Mouse (Mus musculus): ENCODE results near the gene Gm28042. TPM values are rescaled to one million over a fixed set of nuclear protein-coding genes. Genes with fewer than 3 reads are reported as not detected.

Gene Gm28042
- polyA plus RNA-seq, 2 experiments = 1.6 TPM; not detected in 1

DNA sequence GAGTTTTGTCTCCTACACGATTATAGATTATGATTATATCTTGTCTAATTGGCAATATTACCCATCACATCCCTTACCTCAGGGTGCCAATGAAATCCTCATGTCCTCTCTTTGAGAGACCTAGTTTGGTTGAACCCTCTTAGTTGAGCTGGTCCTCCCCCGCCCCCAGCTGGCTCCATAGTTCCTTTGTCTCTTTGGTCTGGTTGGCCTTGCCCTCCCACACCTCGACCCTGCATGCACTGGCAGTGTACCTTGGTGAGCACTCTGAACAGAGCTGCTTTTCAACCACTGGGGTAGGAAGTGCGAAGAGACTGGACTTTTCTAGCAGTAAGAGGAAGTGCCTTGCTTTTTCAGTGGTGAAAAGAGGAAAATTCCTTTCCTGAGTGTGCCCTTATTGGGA, 25.3 kb upstream of the Gm28042 start:
- DNase-seq (ENCODE audit: low read depth in 3 of 3, low spot score in 3 of 3) (no peak), ATAC-seq (ENCODE audit: insufficient read depth) (no peak)
- H3K9me3 ChIP-seq (ENCODE audit: control insufficient read depth, low read length) = no peaks in the 10 kb centered on the region
- TF ChIP-seq CTCF (IDR thresholded peaks at IDR 0.05; ENCODE audit: low read depth) = no peak
- no peak for TF ChIP-seq EP300 (IDR thresholded peaks at IDR 0.05; ENCODE audit: low read depth)
- H3K4me1 ChIP-seq (replicated peaks; ENCODE audit: control insufficient read depth in 2 of 2, insufficient read depth in 2 of 2, low read length in 1 of 2) = 0 out of 4 replicates have a peak, but pooled peaks cover 0 to 4% of the 10 kb centered on the region in 2 experiments
- H3K4me2 ChIP-seq (ENCODE audit: low read depth) = no peak overlapping the region
- no peak overlapping the region for H3K9ac ChIP-seq (replicated peaks)
- no peaks in the 10 kb centered on the region for H3K27me3 ChIP-seq (ENCODE audit: control insufficient read depth, insufficient read depth, low read length)
- no peaks in the 10 kb centered on the region for H3K36me3 ChIP-seq (replicated peaks; ENCODE audit: control insufficient read depth, insufficient read depth, low read depth)
- 45% methylated on average over 4 of the region's 4 CpGs for WGBS (ENCODE audit: insufficient replicate concordance)
- H3K27ac ChIP-seq = no peak overlapping the region
- no peak overlapping the region for H3K4me3 ChIP-seq (ENCODE audit: insufficient read depth in 1 of 2, low read depth in 2 of 2, low read length in 2 of 2)

DNA sequence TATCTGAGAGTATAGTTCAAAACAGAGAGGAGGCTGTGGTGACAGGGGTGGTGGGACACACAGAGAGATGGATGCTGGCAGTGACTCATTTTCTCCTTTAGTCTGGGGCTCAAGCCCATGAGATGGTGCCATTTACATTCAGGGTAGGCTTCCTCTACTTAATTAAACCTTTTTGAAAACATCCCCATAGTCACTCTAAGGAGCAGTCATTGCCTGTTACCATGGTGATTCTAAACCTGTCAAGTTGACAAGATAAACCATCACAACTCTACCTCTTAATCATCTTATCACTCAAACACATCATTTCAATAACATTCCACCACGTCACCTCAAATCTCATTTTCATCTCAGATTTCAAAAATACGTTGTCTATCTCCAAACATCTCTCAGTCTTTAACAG, 23.3 kb upstream of the Gm28042 start:
- H3K36me3 ChIP-seq (replicated peaks; ENCODE audit: control insufficient read depth, insufficient read depth, low read depth) = no peaks in the 10 kb centered on the region
- no peaks in the 10 kb centered on the region for H3K9me3 ChIP-seq (ENCODE audit: control insufficient read depth, low read length)
- H3K4me1 ChIP-seq (replicated peaks; ENCODE audit: control insufficient read depth in 2 of 2, insufficient read depth in 2 of 2, low read length in 1 of 2) = 0 out of 4 replicates have a peak, but pooled peaks cover 0 to 6% of the 10 kb centered on the region in 2 experiments
- H3K27me3 ChIP-seq (ENCODE audit: control insufficient read depth, insufficient read depth, low read length) = no peaks in the 10 kb centered on the region
- no peak overlapping the region for H3K4me2 ChIP-seq (ENCODE audit: low read depth)
- H3K9ac ChIP-seq (replicated peaks) = no peak overlapping the region
- DNase-seq (ENCODE audit: low read depth in 3 of 3, low spot score in 3 of 3) (no peak), ATAC-seq (ENCODE audit: insufficient read depth) (no peak)
- H3K27ac ChIP-seq = no peak overlapping the region
- H3K4me3 ChIP-seq (ENCODE audit: insufficient read depth in 1 of 2, low read depth in 2 of 2, low read length in 2 of 2) = no peak overlapping the region
- no peak for TF ChIP-seq CTCF (IDR thresholded peaks at IDR 0.05; ENCODE audit: low read depth)
- TF ChIP-seq EP300 (IDR thresholded peaks at IDR 0.05; ENCODE audit: low read depth) = no peak
- WGBS (ENCODE audit: insufficient replicate concordance) = 61% methylated on average over 2 of the region's 2 CpGs

DNA sequence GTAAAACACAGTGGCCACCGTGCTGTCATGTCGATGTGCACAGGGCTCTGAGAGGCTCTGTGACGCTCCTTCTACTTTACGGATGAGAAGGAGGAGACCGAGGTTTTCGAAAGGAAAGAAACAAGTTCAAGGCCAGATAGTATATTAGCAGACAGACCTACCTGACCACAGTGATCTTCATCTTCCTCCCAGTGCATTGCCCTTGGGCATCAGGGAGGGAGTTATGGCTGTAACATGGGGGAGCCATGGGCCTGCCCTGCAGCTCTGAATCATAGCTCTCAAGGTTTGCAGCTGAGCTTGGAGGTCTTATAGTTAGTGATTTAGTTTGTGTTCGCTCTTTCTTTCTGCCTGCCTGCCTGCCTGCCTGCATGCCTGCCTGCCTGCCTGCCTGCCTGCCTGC, 20.6 kb upstream of the Gm28042 start:
- Histone ChIP-seq H3K9ac (replicated peaks) (no peak overlapping the region), H3K9me3 (ENCODE audit: control insufficient read depth, low read length) (no peaks in the 10 kb centered on the region), H3K4me2 (ENCODE audit: low read depth) (no peak overlapping the region), H3K4me1 (replicated peaks; ENCODE audit: control insufficient read depth in 2 of 2, insufficient read depth in 2 of 2, low read length in 1 of 2) (0 out of 4 replicates have a peak, but pooled peaks cover 0 to 2% of the 10 kb centered on the region in 2 experiments), H3K27me3 (ENCODE audit: control insufficient read depth, insufficient read depth, low read length) (no peaks in the 10 kb centered on the region), H3K4me3 (ENCODE audit: insufficient read depth in 1 of 2, low read depth in 2 of 2, low read length in 2 of 2) (no peak overlapping the region), H3K36me3 (replicated peaks; ENCODE audit: control insufficient read depth, insufficient read depth, low read depth) (no peaks in the 10 kb centered on the region), H3K27ac (no peak overlapping the region)
- 81% methylated on average over 7 of the region's 7 CpGs for WGBS (ENCODE audit: insufficient replicate concordance)
- TF ChIP-seq EP300 (IDR thresholded peaks at IDR 0.05; ENCODE audit: low read depth) (no peak), CTCF (IDR thresholded peaks at IDR 0.05; ENCODE audit: low read depth) (no peak)
- DNase-seq (ENCODE audit: low read depth in 3 of 3, low spot score in 3 of 3) = no peak
- no peak for ATAC-seq (ENCODE audit: insufficient read depth)

DNA sequence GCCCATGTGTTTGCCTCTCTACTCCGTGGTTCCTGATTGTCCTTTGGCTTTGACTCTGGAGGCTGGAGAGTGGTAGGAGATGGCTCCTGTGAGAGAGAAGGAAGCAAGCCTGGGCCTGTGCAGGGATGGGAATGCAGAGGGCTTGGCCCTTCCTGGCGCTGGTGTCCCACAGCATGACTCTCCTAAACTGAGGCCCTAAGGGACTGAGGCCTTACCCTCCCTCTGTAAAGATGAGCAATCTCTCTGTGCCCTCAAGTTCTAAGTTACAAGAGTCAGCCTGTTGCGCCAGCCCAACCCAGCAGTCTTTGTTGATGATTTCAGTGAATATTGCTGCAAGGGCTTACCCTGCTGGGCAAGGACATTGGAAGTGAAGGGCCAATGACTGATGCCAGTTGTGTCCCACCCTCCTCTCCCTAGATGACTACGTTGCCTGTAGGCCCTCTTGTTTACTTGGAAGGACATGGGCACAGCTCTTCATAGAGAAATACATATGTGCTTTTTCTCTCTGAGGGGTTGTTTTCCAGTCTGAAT, 19.5 kb upstream of the Gm28042 start:
- Histone ChIP-seq H3K36me3 (replicated peaks; ENCODE audit: control insufficient read depth, insufficient read depth, low read depth) (no peaks in the 10 kb centered on the region), H3K4me3 (ENCODE audit: insufficient read depth in 1 of 2, low read depth in 2 of 2, low read length in 2 of 2) (no peak overlapping the region), H3K4me1 (replicated peaks; ENCODE audit: control insufficient read depth in 2 of 2, insufficient read depth in 2 of 2, low read length in 1 of 2) (0 out of 4 replicates have a peak, but pooled peaks cover 0 to 2% of the 10 kb centered on the region in 2 experiments), H3K9ac (replicated peaks) (no peak overlapping the region), H3K27me3 (ENCODE audit: control insufficient read depth, insufficient read depth, low read length) (no peaks in the 10 kb centered on the region), H3K4me2 (ENCODE audit: low read depth) (no peak overlapping the region), H3K27ac (no peak overlapping the region), H3K9me3 (ENCODE audit: control insufficient read depth, low read length) (no peaks in the 10 kb centered on the region)
- DNase-seq (ENCODE audit: low read depth in 3 of 3, low spot score in 3 of 3) (no peak), ATAC-seq (ENCODE audit: insufficient read depth) (no peak)
- TF ChIP-seq EP300 (IDR thresholded peaks at IDR 0.05; ENCODE audit: low read depth) (no peak), CTCF (IDR thresholded peaks at IDR 0.05; ENCODE audit: low read depth) (no peak)
- 61% methylated on average over 4 of the region's 4 CpGs for WGBS (ENCODE audit: insufficient replicate concordance)

DNA sequence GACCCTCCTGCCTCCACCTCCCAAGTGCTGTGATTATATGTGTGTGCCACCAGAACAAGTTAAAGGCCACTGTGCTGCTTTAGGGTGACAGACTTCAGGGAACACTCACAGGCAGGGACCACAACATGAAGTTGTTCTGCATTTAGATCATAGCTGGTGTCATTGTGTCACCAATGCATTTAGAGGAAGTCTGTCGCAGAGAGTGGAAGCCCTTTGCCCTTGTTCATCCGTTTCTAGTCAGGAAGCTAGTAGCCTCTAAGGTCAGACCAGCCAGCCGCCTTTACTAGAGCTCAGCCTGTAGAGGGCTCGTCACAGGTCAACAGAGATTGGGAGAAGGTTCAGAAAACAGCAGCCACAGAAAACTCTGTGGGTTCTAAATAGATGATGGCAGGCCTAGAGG, 18.6 kb upstream of the Gm28042 start:
- Histone ChIP-seq H3K36me3 (replicated peaks; ENCODE audit: control insufficient read depth, insufficient read depth, low read depth) (no peaks in the 10 kb centered on the region), H3K27me3 (ENCODE audit: control insufficient read depth, insufficient read depth, low read length) (no peaks in the 10 kb centered on the region), H3K9me3 (ENCODE audit: control insufficient read depth, low read length) (no peaks in the 10 kb centered on the region), H3K4me3 (ENCODE audit: insufficient read depth in 1 of 2, low read depth in 2 of 2, low read length in 2 of 2) (no peak overlapping the region), H3K4me2 (ENCODE audit: low read depth) (no peak overlapping the region), H3K9ac (replicated peaks) (no peak overlapping the region), H3K27ac (no peak overlapping the region), H3K4me1 (replicated peaks; ENCODE audit: control insufficient read depth in 2 of 2, insufficient read depth in 2 of 2, low read length in 1 of 2) (0 out of 4 replicates have a peak, but pooled peaks cover 0 to 2% of the 10 kb centered on the region in 2 experiments)
- no peak for TF ChIP-seq CTCF (IDR thresholded peaks at IDR 0.05; ENCODE audit: low read depth)
- TF ChIP-seq EP300 (IDR thresholded peaks at IDR 0.05; ENCODE audit: low read depth) = no peak
- 27% methylated on average over 4 of the region's 4 CpGs for WGBS (ENCODE audit: insufficient replicate concordance)
- 0 out of 2 replicates have a peak, but pooled peaks have one; percentile 18 for ATAC-seq (ENCODE audit: insufficient read depth)
- no peak for DNase-seq (ENCODE audit: low read depth in 3 of 3, low spot score in 3 of 3)

Measured in liver, embryonic 14.5 days (tissue).